Mouse (Mus musculus): Measurements from ENCODE around the gene Bcl9l. TPM values are rescaled to one million over a fixed set of nuclear protein-coding genes. Genes with fewer than 3 reads are reported as not detected.

Gene Bcl9l
- polyA plus RNA-seq, 1 experiment from 2014 or later: 9.1 TPM

DNA sequence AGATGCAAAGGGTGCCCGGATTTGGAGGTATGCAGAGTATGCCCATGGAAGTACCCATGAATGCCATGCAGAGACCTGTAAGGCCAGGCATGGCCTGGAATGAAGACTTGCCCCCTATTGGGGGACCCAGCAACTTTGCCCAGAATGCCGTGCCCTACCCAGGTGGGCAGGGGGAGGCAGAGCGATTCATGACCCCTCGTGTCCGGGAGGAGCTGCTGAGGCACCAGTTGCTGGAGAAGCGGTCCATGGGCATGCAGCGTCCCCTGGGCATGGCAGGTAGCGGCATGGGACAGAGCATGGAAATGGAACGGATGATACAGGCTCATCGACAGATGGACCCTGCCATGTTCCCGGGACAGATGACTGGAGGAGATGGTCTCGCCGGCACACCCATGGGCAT is 23.9 kb downstream of the Bcl9l start:
- ATAC-seq (replicated peaks; ENCODE audit: low FRiP score, low read depth) (no peak), DNase-seq (ENCODE audit: low spot score) (no peak)
- Histone ChIP-seq H3K36me3 (ENCODE audit: insufficient read depth, low read length) (peaks cover 36% of the 10 kb centered on the region), H3K27me3 (ENCODE audit: insufficient read depth, low read length) (no peaks in the 10 kb centered on the region), H3K9me3 (replicated peaks; ENCODE audit: low read length) (no peaks in the 10 kb centered on the region), H3K4me3 (replicated peaks; ENCODE audit: low read depth, low read length) (no peak overlapping the region), H3K4me2 (ENCODE audit: low read length) (no peak overlapping the region), H3K27ac (no peak overlapping the region), H3K9ac (ENCODE audit: low read depth, low read length) (no peak overlapping the region), H3K4me1 (replicated peaks; ENCODE audit: insufficient read depth, low read length) (peaks cover 10% of the 10 kb centered on the region; the same call in 1 of the 2 replicates)
- TF ChIP-seq CTCF (IDR thresholded peaks at IDR 0.05; ENCODE audit: low read depth): no peak
- 94% methylated on average over 13 of the region's 13 CpGs for WGBS

DNA sequence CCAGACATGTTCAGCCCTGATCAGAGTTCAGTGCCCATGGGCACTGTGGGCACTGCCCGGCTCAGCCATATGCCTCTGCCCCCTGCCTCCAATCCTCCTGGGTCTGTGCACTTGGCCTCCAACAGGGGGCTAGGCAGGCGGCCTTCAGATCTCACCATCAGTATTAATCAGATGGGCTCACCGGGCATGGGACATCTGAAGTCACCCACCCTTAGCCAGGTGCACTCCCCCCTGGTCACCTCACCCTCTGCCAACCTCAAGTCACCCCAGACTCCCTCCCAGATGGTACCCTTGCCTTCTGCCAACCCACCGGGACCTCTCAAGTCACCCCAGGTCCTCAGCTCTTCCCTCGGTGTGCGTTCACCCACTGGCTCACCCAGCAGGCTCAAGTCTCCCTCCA is 24.7 kb downstream of the Bcl9l start:
- 87% methylated on average over 6 of the region's 6 CpGs for WGBS
- H3K4me3 ChIP-seq (replicated peaks; ENCODE audit: low read depth, low read length): no peak overlapping the region
- no peak for TF ChIP-seq CTCF (IDR thresholded peaks at IDR 0.05; ENCODE audit: low read depth)
- ATAC-seq (replicated peaks; ENCODE audit: low FRiP score, low read depth): no peak
- H3K27ac ChIP-seq: no peak overlapping the region
- no peak overlapping the region for H3K9ac ChIP-seq (ENCODE audit: low read depth, low read length)
- H3K36me3 ChIP-seq (ENCODE audit: insufficient read depth, low read length): peaks cover 36% of the 10 kb centered on the region
- H3K27me3 ChIP-seq (ENCODE audit: insufficient read depth, low read length): no peaks in the 10 kb centered on the region
- DNase-seq (ENCODE audit: low spot score): no peak
- peaks cover 10% of the 10 kb centered on the region; the same call in 1 of the 2 replicates for H3K4me1 ChIP-seq (replicated peaks; ENCODE audit: insufficient read depth, low read length)
- no peak overlapping the region for H3K4me2 ChIP-seq (ENCODE audit: low read length)
- H3K9me3 ChIP-seq (replicated peaks; ENCODE audit: low read length): no peaks in the 10 kb centered on the region

DNA sequence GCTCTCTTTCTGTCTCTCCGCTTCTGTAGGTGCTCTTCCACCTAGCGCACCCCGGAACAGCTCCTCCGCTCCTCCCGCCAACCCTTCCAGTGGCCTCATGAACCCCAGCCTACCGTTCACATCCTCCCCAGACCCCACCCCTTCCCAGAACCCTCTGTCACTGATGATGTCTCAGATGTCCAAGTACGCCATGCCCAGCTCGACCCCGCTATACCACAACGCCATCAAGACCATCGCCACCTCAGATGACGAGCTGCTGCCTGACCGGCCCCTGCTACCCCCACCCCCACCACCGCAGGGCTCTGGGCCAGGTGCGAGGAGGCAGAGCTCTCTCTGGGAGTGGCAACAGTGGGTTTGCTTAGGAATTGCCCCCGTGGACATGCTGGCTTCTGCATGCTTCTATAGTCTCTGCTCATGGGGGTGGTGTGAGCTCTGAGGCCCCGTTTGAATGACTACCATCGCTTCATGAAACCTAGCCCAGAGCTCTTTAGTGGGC is 25.5 kb downstream of the Bcl9l start:
- ATAC-seq (replicated peaks; ENCODE audit: low FRiP score, low read depth): no peak
- no peak for TF ChIP-seq CTCF (IDR thresholded peaks at IDR 0.05; ENCODE audit: low read depth)
- DNase-seq (ENCODE audit: low spot score): no peak
- Histone ChIP-seq H3K4me1 (replicated peaks; ENCODE audit: insufficient read depth, low read length) (peaks cover 10% of the 10 kb centered on the region; the same call in 1 of the 2 replicates), H3K4me3 (replicated peaks; ENCODE audit: low read depth, low read length) (no peak overlapping the region), H3K27ac (no peak overlapping the region), H3K4me2 (ENCODE audit: low read length) (no peak overlapping the region), H3K9me3 (replicated peaks; ENCODE audit: low read length) (no peaks in the 10 kb centered on the region), H3K9ac (ENCODE audit: low read depth, low read length) (no peak overlapping the region), H3K27me3 (ENCODE audit: insufficient read depth, low read length) (no peaks in the 10 kb centered on the region), H3K36me3 (ENCODE audit: insufficient read depth, low read length) (peaks cover 36% of the 10 kb centered on the region)
- 80% methylated on average over 18 of the region's 18 CpGs for WGBS

DNA sequence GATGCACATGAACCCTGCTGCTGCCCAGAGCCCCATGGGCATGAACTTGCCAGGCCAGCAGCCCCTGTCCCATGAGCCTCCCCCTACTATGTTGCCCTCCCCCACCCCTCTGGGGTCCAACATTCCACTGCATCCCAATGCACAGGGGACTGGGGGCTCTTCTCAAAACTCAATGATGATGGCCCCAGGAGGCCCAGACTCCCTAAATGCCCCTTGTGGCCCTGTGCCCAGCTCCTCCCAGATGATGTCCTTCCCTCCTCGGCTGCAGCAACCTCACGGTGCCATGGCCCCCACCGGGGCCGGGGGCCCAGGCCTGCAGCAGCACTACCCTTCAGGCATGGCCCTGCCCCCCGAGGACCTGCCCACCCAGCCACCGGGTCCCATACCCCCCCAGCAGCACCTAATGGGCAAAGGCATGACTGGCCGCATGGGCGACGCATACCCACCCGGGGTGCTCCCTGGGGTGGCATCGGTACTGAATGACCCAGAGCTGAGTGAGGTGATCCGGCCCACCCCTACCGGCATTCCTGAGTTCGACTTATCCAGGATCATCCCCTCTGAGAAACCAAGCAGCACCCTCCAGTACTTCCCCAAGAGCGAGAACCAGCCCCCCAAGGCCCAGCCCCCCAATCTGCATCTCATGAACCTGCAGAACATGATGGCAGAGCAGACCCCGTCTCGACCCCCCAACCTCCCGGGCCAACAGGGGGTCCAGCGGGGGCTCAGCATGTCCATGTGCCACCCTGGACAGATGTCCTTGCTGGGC is 26.3 kb downstream of the Bcl9l start:
- peaks cover 10% of the 10 kb centered on the region; the same call in 1 of the 2 replicates for H3K4me1 ChIP-seq (replicated peaks; ENCODE audit: insufficient read depth, low read length)
- no peak for TF ChIP-seq CTCF (IDR thresholded peaks at IDR 0.05; ENCODE audit: low read depth)
- no peak overlapping the region; the same call in 1 of the 2 replicates for H3K4me2 ChIP-seq (ENCODE audit: low read length)
- WGBS: 84% methylated on average over 19 of the region's 19 CpGs
- DNase-seq (ENCODE audit: low spot score) (no peak), ATAC-seq (replicated peaks; ENCODE audit: low FRiP score, low read depth) (0 out of 2 replicates have a peak, but pooled peaks have one; percentile 6)
- H3K27me3 ChIP-seq (ENCODE audit: insufficient read depth, low read length): no peaks in the 10 kb centered on the region
- H3K36me3 ChIP-seq (ENCODE audit: insufficient read depth, low read length): peaks cover 36% of the 10 kb centered on the region
- no peak overlapping the region for H3K27ac ChIP-seq
- no peaks in the 10 kb centered on the region for H3K9me3 ChIP-seq (replicated peaks; ENCODE audit: low read length)
- no peak overlapping the region for H3K4me3 ChIP-seq (replicated peaks; ENCODE audit: low read depth, low read length)
- no peak overlapping the region for H3K9ac ChIP-seq (ENCODE audit: low read depth, low read length)

DNA sequence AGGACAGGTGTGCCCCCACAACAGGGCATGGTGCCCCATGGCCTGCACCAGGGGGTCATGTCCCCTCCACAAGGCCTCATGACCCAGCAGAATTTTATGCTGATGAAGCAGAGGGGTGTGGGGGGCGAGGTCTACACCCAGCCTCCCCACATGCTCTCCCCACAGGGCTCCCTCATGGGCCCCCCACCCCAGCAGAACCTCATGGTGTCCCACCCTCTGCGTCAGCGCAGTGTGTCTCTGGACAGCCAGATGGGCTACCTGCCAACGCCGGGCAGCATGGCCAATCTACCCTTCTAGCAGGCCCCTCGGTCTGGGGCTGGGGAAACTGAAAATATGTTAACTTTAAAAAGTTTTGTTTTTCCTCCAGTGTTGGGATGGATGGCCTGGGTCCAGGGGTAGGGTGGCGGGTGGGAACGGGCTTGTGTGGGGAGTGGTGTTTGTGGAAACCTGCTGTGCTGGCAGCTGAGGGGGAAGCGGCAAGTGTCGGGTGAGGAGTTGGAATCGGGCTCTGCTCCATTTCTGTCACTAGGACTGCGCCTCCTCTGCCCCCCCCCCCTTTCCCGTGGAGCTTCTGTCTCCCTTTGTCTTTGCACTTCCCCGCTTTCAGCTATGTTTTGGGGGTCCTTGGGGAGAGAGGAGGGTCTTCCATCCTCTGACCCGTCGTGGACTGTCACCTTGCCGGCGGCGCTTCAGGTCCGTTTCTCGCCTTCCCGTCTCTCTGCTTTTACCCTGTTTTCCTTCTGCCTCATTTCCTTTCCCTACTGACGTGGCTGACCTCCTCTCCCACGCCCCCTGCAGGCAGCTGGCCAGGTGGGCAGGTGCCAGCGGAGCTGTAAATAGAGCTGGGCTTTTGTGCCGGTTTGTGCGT is 27.1 kb downstream of the Bcl9l start:
- Histone ChIP-seq H3K9ac (ENCODE audit: low read depth, low read length) (peak overlapping the region; percentile 46), H3K4me2 (ENCODE audit: low read length) (peak overlapping the region; percentile 50), H3K27me3 (ENCODE audit: insufficient read depth, low read length) (no peaks in the 10 kb centered on the region), H3K4me1 (replicated peaks; ENCODE audit: insufficient read depth, low read length) (peaks cover 10% of the 10 kb centered on the region; the same call in 1 of the 2 replicates), H3K27ac (no peak overlapping the region), H3K9me3 (replicated peaks; ENCODE audit: low read length) (no peaks in the 10 kb centered on the region), H3K36me3 (ENCODE audit: insufficient read depth, low read length) (peaks cover 33% of the 10 kb centered on the region), H3K4me3 (replicated peaks; ENCODE audit: low read depth, low read length) (peak overlapping the region; percentile 22)
- WGBS: 10% methylated on average over 26 of the region's 27 CpGs
- DNase-seq (ENCODE audit: low spot score): peak; percentile 79
- peak; percentile 85 for TF ChIP-seq CTCF (IDR thresholded peaks at IDR 0.05; ENCODE audit: low read depth)
- ATAC-seq (replicated peaks; ENCODE audit: low FRiP score, low read depth): peak; percentile 33; the same call in 1 of the 2 replicates

DNA sequence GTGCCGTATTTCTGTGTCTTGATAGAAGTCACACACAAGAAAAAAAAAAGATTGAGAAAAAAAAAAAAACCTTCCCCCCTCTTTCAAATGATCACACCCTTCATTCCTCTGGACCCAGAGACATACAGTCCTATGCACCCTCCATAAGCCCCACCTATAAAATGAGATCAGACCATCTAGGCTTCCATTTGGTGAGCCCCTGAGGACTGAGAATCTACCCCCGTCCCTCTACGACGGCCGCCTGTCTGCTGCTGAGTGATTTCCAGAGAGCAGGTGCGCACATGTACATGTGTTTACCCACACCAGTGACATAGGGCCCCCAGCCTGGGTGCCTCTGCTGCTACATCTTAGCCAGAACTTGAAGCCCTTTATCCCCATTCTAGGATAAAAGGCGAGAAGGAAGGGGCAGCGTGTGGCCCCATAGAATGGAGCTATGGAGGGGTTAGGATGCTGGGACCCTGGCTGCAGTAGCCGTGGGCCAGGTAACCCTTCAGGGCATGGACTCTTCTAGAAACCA is 27.8 kb downstream of the Bcl9l start:
- H3K4me3 ChIP-seq (replicated peaks; ENCODE audit: low read depth, low read length): no peak overlapping the region
- peaks cover 33% of the 10 kb centered on the region for H3K36me3 ChIP-seq (ENCODE audit: insufficient read depth, low read length)
- H3K27me3 ChIP-seq (ENCODE audit: insufficient read depth, low read length): no peaks in the 10 kb centered on the region
- peaks cover 10% of the 10 kb centered on the region; the same call in 1 of the 2 replicates for H3K4me1 ChIP-seq (replicated peaks; ENCODE audit: insufficient read depth, low read length)
- H3K9ac ChIP-seq (ENCODE audit: low read depth, low read length): no peak overlapping the region
- peak overlapping the region; percentile 0; the same call in 1 of the 2 replicates for H3K27ac ChIP-seq
- no peak for TF ChIP-seq CTCF (IDR thresholded peaks at IDR 0.05; ENCODE audit: low read depth)
- H3K9me3 ChIP-seq (replicated peaks; ENCODE audit: low read length): no peaks in the 10 kb centered on the region
- ATAC-seq (replicated peaks; ENCODE audit: low FRiP score, low read depth) (no peak), DNase-seq (ENCODE audit: low spot score) (no peak)
- WGBS: 41% methylated on average over 9 of the region's 9 CpGs
- H3K4me2 ChIP-seq (ENCODE audit: low read length): peak overlapping the region; percentile 50

Measured in kidney, postnatal 0 days (tissue).